Comparison of ENCODE assay signal across 19 mouse cellular contexts in the genomic region with DNA sequence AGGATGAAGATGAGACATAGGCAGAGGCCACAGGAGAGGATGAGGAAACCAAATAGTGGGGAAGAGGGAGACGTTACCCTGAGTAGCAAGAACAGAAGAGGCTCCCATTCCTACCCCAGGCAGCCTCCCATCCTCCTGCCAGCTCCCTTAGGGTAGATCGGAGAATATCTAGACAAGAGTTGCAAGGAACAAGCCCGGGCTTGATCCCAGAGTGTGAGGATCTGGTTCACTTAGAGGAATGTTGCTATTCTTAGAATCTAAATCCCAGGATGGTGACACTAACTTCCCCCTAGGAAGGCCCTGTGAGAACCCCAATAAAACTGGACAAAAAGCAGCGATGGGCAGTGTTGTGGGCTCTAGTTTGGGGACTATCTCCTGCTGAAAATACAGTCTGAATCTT. TPM values are rescaled to one million over a fixed set of nuclear protein-coding genes. Genes with fewer than 3 reads are reported as not detected.
DNase-seq lines count a peak whose midpoint lies in the region; ATAC-seq lines count a peak whose summit lies in the region.
"Had no signal": no experiment of that assay in that cellular context is flagged by ENCODE, and none has a peak within 500 bp of the region (broad histone marks: within the 10 kb centered on the region; RNA-seq: fewer than 3 reads in every experiment).

No protein-coding gene starts in this region.

- no peak overlapping the region for H3K4me2 ChIP-seq in hindbrain, embryonic 16.5 days (ENCODE audit: low read length)
- H3K4me2 ChIP-seq in embryonic facial prominence, embryonic 13.5 days: no peak overlapping the region
- H3K4me2 ChIP-seq: kidney, embryonic 15.5 days; midbrain, embryonic 15.5 days; neural tube, embryonic 12.5 days had no signal

- H3K36me3 ChIP-seq in hindbrain, embryonic 10.5 days: no peaks in the 10 kb centered on the region
- no peaks in the 10 kb centered on the region for H3K36me3 ChIP-seq in hindbrain, embryonic 16.5 days (ENCODE audit: control insufficient read depth, insufficient read depth, low read length)
- H3K36me3 ChIP-seq in embryonic facial prominence, embryonic 13.5 days: no peaks in the 10 kb centered on the region
- H3K36me3 ChIP-seq: heart, embryonic 13.5 days; kidney, embryonic 15.5 days; midbrain, embryonic 15.5 days; neural tube, embryonic 12.5 days had no signal

- H3K27ac ChIP-seq in hindbrain, embryonic 10.5 days: peak overlapping the region; percentile 88; the same call in 1 of the 2 replicates
- H3K27ac ChIP-seq in hindbrain, embryonic 16.5 days (ENCODE audit: low read depth, low read length): no peak overlapping the region
- H3K27ac ChIP-seq in embryonic facial prominence, embryonic 13.5 days: peak overlapping the region; percentile 7; the same call in 1 of the 2 replicates
- H3K27ac ChIP-seq: layer of hippocampus, adult 2 months; macrophage; midbrain, embryonic 15.5 days; neural tube, embryonic 12.5 days had no signal

- no peak overlapping the region for H3K4me3 ChIP-seq in hindbrain, embryonic 10.5 days
- H3K4me3 ChIP-seq in hindbrain, embryonic 16.5 days (ENCODE audit: low read length): no peak overlapping the region
- H3K4me3 ChIP-seq in embryonic facial prominence, embryonic 13.5 days: no peak overlapping the region
- H3K4me3 ChIP-seq: heart, embryonic 13.5 days; kidney, embryonic 15.5 days; layer of hippocampus, adult 2 months; midbrain, embryonic 15.5 days; neural tube, embryonic 12.5 days had no signal

- WGBS in hindbrain, embryonic 10.5 days: 82% methylated on average over 4 of the region's 4 CpGs
- WGBS in hindbrain, embryonic 16.5 days: 81% methylated on average over 4 of the region's 4 CpGs
- WGBS in embryonic facial prominence, embryonic 13.5 days: 76% methylated on average over 4 of the region's 4 CpGs

- H3K4me1 ChIP-seq in hindbrain, embryonic 10.5 days (replicated peaks): peaks cover 50% of the 10 kb centered on the region
- peaks cover 24% of the 10 kb centered on the region for H3K4me1 ChIP-seq in hindbrain, embryonic 16.5 days (ENCODE audit: control insufficient read depth, insufficient read depth, low read depth, low read length)
- H3K4me1 ChIP-seq in embryonic facial prominence, embryonic 13.5 days: peaks cover 47% of the 10 kb centered on the region

- H3K9me3 ChIP-seq in hindbrain, embryonic 10.5 days: no peaks in the 10 kb centered on the region
- H3K9me3 ChIP-seq in hindbrain, embryonic 16.5 days (ENCODE audit: control insufficient read depth, low read length): no peaks in the 10 kb centered on the region
- H3K9me3 ChIP-seq in embryonic facial prominence, embryonic 13.5 days: no peaks in the 10 kb centered on the region
- H3K9me3 ChIP-seq: heart, embryonic 13.5 days; kidney, embryonic 15.5 days; midbrain, embryonic 15.5 days; neural tube, embryonic 12.5 days had no signal

- peak; percentile 1 for DNase-seq in adrenal gland, adult 2 months
- DNase-seq in adrenal gland, adult 18-20 months (ENCODE audit: low spot score in 2 of 2): no peak
- no peak for DNase-seq in hindbrain, embryonic 10.5 days (ENCODE audit: low spot score)
- DNase-seq in 3T3-L1 (ENCODE audit: low read depth, low spot score): peak; percentile 45
- no peak for DNase-seq in layer of hippocampus, adult 9-11 months
- DNase-seq: cerebellum, adult 2 months; thymus, postnatal 36 days had no signal

- H3K9ac ChIP-seq in hindbrain, embryonic 16.5 days (ENCODE audit: low read depth, low read length): no peak overlapping the region
- no peak overlapping the region for H3K9ac ChIP-seq in embryonic facial prominence, embryonic 13.5 days
- H3K9ac ChIP-seq: kidney, embryonic 15.5 days; midbrain, embryonic 15.5 days; neural tube, embryonic 12.5 days had no signal

- ATAC-seq in hindbrain, embryonic 16.5 days: no peak
- no peak for ATAC-seq in embryonic facial prominence, embryonic 13.5 days (ENCODE audit: insufficient number of reproducible peaks, insufficient read depth, low FRiP score, low TSS enrichment, low read depth)
- no peak for ATAC-seq in inflammation-experienced regulatory T-cells, adult 6 months
- ATAC-seq: midbrain, embryonic 15.5 days had no signal

- no peaks in the 10 kb centered on the region for H3K27me3 ChIP-seq in hindbrain, embryonic 10.5 days (ENCODE audit: insufficient read depth, poor library complexity, severe bottlenecking)
- no peaks in the 10 kb centered on the region for H3K27me3 ChIP-seq in hindbrain, embryonic 16.5 days (replicated peaks; ENCODE audit: control insufficient read depth, insufficient read depth, low read length)
- no peaks in the 10 kb centered on the region for H3K27me3 ChIP-seq in embryonic facial prominence, embryonic 13.5 days
- H3K27me3 ChIP-seq: kidney, embryonic 15.5 days; midbrain, embryonic 15.5 days; neural tube, embryonic 12.5 days had no signal

RNA-seq across cellular contexts. Expression of gene Chit1, which starts 10.1 kb away (rescaled TPM):
- not detected for total RNA-seq in adrenal gland, adult 2 months (2021)
- polyA plus RNA-seq in adrenal gland, adult 2 months (2012; rRNA removed): 0.07 and 0.08 TPM in 2 replicates
- not detected for total RNA-seq in adrenal gland, adult 18-20 months (2021)
- polyA plus RNA-seq in hindbrain, embryonic 10.5 days (2016; fragmentation: Nextera tagmentation; extraction: Ambion mirVana): not detected in 2 replicates
- polyA plus RNA-seq in hindbrain, embryonic 16.5 days (2015; fragmentation: Nextera tagmentation; extraction: Ambion mirVana): 0.15 and 0.73 TPM in 2 replicates
- not detected in 2 replicates for polyA plus RNA-seq in embryonic facial prominence, embryonic 13.5 days (2015; fragmentation: Nextera tagmentation; extraction: Ambion mirVana)
- not detected for polyA plus RNA-seq in inflammation-experienced regulatory T-cells, adult 6 months (2017; shearing (Covaris generic))
- total RNA-seq: gastrocnemius, adult 8-10 months had no signal
- polyA plus RNA-seq: cerebellum, adult 2 months; forebrain, embryonic 11.5 days; macrophage; stomach, embryonic 14.5 days had no signal

RNA-seq across cellular contexts. Expression of gene Btg2, which starts 22.0 kb away (rescaled TPM):
- 10 to 100 TPM; 20.3 to 55.2 TPM for total RNA-seq in adrenal gland, adult 2 months (2021)
- polyA plus RNA-seq in adrenal gland, adult 2 months (2012; rRNA removed): 18.9 and 25.1 TPM in 2 replicates
- total RNA-seq in adrenal gland, adult 18-20 months (2021): 10 to 100 TPM; 23.1 to 32.7 TPM
- polyA plus RNA-seq in hindbrain, embryonic 10.5 days (2016; fragmentation: Nextera tagmentation; extraction: Ambion mirVana): 100.0 and 117 TPM in 2 replicates
- 28.0 and 28.5 TPM in 2 replicates for polyA plus RNA-seq in hindbrain, embryonic 16.5 days (2015; fragmentation: Nextera tagmentation; extraction: Ambion mirVana)
- 21.2 and 24.2 TPM in 2 replicates for polyA plus RNA-seq in embryonic facial prominence, embryonic 13.5 days (2015; fragmentation: Nextera tagmentation; extraction: Ambion mirVana)
- 100 to 1,000 TPM; 168 to 251 (median 221) TPM for polyA plus RNA-seq in inflammation-experienced regulatory T-cells, adult 6 months (2017; shearing (Covaris generic))

Comparison
In these comparisons a context has a peak if more than half of its experiments do, and no peak if none do; other contexts are left out.
1. DNase-seq: peak in adrenal gland, adult 2 months (single experiment) and 3T3-L1 (single experiment); none in adrenal gland, adult 18-20 months (0 of 2), hindbrain, embryonic 10.5 days (single experiment) and layer of hippocampus, adult 9-11 months (single experiment).